Comparison of ENCODE assay signal across 11 mouse cellular contexts in the genomic region with DNA sequence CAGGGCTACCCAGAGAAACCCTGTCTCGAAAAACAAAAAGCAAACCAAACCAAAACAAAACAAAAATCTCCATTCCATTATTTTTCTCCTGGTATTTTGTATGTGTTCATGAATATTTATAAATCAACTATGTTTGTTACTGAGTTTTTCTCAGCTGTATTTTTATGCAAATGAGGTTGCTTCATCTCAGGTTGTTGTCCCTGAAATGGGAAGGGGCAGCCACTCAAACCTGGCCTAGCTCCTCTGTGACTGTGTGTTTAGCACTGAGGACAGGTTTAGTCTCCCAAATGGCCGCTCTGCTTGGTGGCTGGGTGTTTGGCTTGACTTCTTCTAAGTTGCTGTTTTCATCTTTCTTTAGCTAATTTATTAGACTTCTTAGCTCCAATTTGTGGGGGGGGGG.
DNase-seq lines count a peak whose midpoint lies in the region; ATAC-seq and TF ChIP-seq lines count a peak whose summit lies in the region.
"Had no signal": no experiment of that assay in that cellular context is flagged by ENCODE, and none has a peak within 500 bp of the region (broad histone marks: within the 10 kb centered on the region; RNA-seq: fewer than 3 reads in every experiment).

No protein-coding gene starts in this region.

- H3K4me2 ChIP-seq in forebrain, postnatal 0 days (ENCODE audit: low read depth): peak overlapping the region; percentile 33
- peak overlapping the region; percentile 48 for H3K4me2 ChIP-seq in midbrain, embryonic 11.5 days
- peak overlapping the region; percentile 28; the same call in 1 of the 2 replicates for H3K4me2 ChIP-seq in neural tube, embryonic 14.5 days (ENCODE audit: low read depth, low read length)

- no peaks in the 10 kb centered on the region for H3K36me3 ChIP-seq in forebrain, postnatal 0 days (ENCODE audit: insufficient read depth)
- H3K36me3 ChIP-seq in midbrain, embryonic 11.5 days (ENCODE audit: control insufficient read depth, insufficient read depth, low read length): no peaks in the 10 kb centered on the region
- no peaks in the 10 kb centered on the region for H3K36me3 ChIP-seq in neural tube, embryonic 14.5 days (ENCODE audit: control insufficient read depth, insufficient read depth, low read length)

- no peak for TF ChIP-seq POLR2A in embryonic fibroblast, embryonic 13.5 days (IDR thresholded peaks at IDR 0.05; ENCODE audit: low read depth, low read length)

- H3K27me3 ChIP-seq in forebrain, postnatal 0 days (ENCODE audit: insufficient read depth, low read length): no peaks in the 10 kb centered on the region
- H3K27me3 ChIP-seq in midbrain, embryonic 11.5 days (ENCODE audit: control insufficient read depth, insufficient read depth, low read length): no peaks in the 10 kb centered on the region
- no peaks in the 10 kb centered on the region for H3K27me3 ChIP-seq in neural tube, embryonic 14.5 days (ENCODE audit: control insufficient read depth, insufficient read depth, low read length)

- DNase-seq in forebrain, postnatal 0 days: no peak
- no peak for DNase-seq in midbrain, embryonic 11.5 days (ENCODE audit: low spot score, missing footprints)
- DNase-seq in adrenal gland, postnatal 14 days: no peak
- DNase-seq in thymus, postnatal 4 days: no peak
- no peak for DNase-seq in kidney, adult 9 months
- DNase-seq: cerebellum, adult 9-11 months; kidney, postnatal 25 days; thymus, postnatal 36 days had no signal

- H3K9ac ChIP-seq in forebrain, postnatal 0 days: 0 out of 2 replicates have a peak overlapping the region, but pooled peaks have one; percentile 14
- H3K9ac ChIP-seq in midbrain, embryonic 11.5 days (ENCODE audit: low read length): peak overlapping the region; percentile 46; the same call in 1 of the 2 replicates
- no peak overlapping the region for H3K9ac ChIP-seq in neural tube, embryonic 14.5 days (replicated peaks; ENCODE audit: low read depth, low read length)

- no peak for ATAC-seq in forebrain, postnatal 0 days
- ATAC-seq in midbrain, embryonic 11.5 days (ENCODE audit: low FRiP score): no peak
- ATAC-seq in neural tube, embryonic 14.5 days (ENCODE audit: low read depth): no peak

- H3K4me3 ChIP-seq in embryonic fibroblast, embryonic 13.5 days (ENCODE audit: insufficient read depth, low read length): no peak overlapping the region
- no peak overlapping the region for H3K4me3 ChIP-seq in forebrain, postnatal 0 days (ENCODE audit: low read depth, low read length)
- H3K4me3 ChIP-seq in midbrain, embryonic 11.5 days (ENCODE audit: low read depth, low read length): peak overlapping the region; percentile 17; the same call in 1 of the 2 replicates
- no peak overlapping the region for H3K4me3 ChIP-seq in neural tube, embryonic 14.5 days (ENCODE audit: low read depth, low read length)

- H3K9me3 ChIP-seq in forebrain, postnatal 0 days (ENCODE audit: low read length): no peaks in the 10 kb centered on the region
- H3K9me3 ChIP-seq in midbrain, embryonic 11.5 days (ENCODE audit: control insufficient read depth, low read length): no peaks in the 10 kb centered on the region
- H3K9me3 ChIP-seq in neural tube, embryonic 14.5 days (ENCODE audit: control insufficient read depth, low read length): no peaks in the 10 kb centered on the region

- TF ChIP-seq CTCF in embryonic fibroblast, embryonic 13.5 days (IDR thresholded peaks at IDR 0.05; ENCODE audit: borderline replicate concordance, insufficient read depth, low read length): no peak
- TF ChIP-seq CTCF in forebrain, postnatal 0 days (IDR thresholded peaks at IDR 0.05; ENCODE audit: low read depth): no peak

- peak overlapping the region; percentile 66; the same call in 1 of the 2 replicates for H3K27ac ChIP-seq in embryonic fibroblast, embryonic 13.5 days (ENCODE audit: insufficient read depth, low read length)
- H3K27ac ChIP-seq in forebrain, postnatal 0 days (ENCODE audit: low read depth, low read length): peak overlapping the region; percentile 70
- H3K27ac ChIP-seq in midbrain, embryonic 11.5 days (ENCODE audit: low read depth, low read length): peak overlapping the region; percentile 93
- H3K27ac ChIP-seq in neural tube, embryonic 14.5 days (ENCODE audit: low read depth, low read length): peak overlapping the region; percentile 77
- H3K27ac ChIP-seq: stomach, postnatal 0 days had no signal

- 16% methylated on average over 2 of the region's 2 CpGs for WGBS in forebrain, postnatal 0 days
- WGBS in midbrain, embryonic 11.5 days: 46% methylated on average over 2 of the region's 2 CpGs
- WGBS in neural tube, embryonic 14.5 days: 40% methylated on average over 2 of the region's 2 CpGs

- H3K4me1 ChIP-seq in embryonic fibroblast, embryonic 13.5 days (ENCODE audit: control insufficient read depth, insufficient read depth, low read length): peaks cover 9% of the 10 kb centered on the region
- peaks cover 38% of the 10 kb centered on the region for H3K4me1 ChIP-seq in forebrain, postnatal 0 days (ENCODE audit: insufficient read depth)
- H3K4me1 ChIP-seq in midbrain, embryonic 11.5 days (ENCODE audit: control insufficient read depth, insufficient read depth, low read length): peaks cover 84% of the 10 kb centered on the region
- peaks cover 51% of the 10 kb centered on the region for H3K4me1 ChIP-seq in neural tube, embryonic 14.5 days (ENCODE audit: control insufficient read depth, insufficient read depth, low read length)
